Mouse (Mus musculus) heart, adult 2 months (tissue): ENCODE results near the gene Car14.
"Not testable (repeated sequence)": the region's sequence is repeated elsewhere in the genome, so short reads cannot be mapped to it uniquely, and the experiment has no call there.

Experiments used
- CTCF ChIP-seq: fragments of 200-600 bp; IDR thresholded peaks from 2 replicates; pipeline ENCODE4 v1.8.1; 2022; ENCODE audit warnings: antibody characterized with exemption, mild to moderate bottlenecking, moderate library complexity
- EP300 ChIP-seq: fragments of 200-500 bp; IDR thresholded peaks from 2 replicates; pipeline ENCODE4 v1.6.1; 2011; ENCODE audit warnings: low read depth, low read length, control low read depth; ENCODE audit not compliant: insufficient read depth
- POLR2A ChIP-seq: fragments of 200-500 bp; IDR thresholded peaks from 2 replicates; pipeline ENCODE4 v1.6.1; 2011; ENCODE audit warnings: mild to moderate bottlenecking, low read depth, low read length, control low read depth; ENCODE audit not compliant: insufficient read depth

GRCm38 (mm10) chr3:95923429-95923828 is 18.9 kb upstream of the Car14 start:
- not testable (repeated sequence) for TF ChIP-seq CTCF, EP300, POLR2A
